Mouse (Mus musculus): ENCODE measurements around the gene Vstm2l.

Vstm2l gene

DNA sequence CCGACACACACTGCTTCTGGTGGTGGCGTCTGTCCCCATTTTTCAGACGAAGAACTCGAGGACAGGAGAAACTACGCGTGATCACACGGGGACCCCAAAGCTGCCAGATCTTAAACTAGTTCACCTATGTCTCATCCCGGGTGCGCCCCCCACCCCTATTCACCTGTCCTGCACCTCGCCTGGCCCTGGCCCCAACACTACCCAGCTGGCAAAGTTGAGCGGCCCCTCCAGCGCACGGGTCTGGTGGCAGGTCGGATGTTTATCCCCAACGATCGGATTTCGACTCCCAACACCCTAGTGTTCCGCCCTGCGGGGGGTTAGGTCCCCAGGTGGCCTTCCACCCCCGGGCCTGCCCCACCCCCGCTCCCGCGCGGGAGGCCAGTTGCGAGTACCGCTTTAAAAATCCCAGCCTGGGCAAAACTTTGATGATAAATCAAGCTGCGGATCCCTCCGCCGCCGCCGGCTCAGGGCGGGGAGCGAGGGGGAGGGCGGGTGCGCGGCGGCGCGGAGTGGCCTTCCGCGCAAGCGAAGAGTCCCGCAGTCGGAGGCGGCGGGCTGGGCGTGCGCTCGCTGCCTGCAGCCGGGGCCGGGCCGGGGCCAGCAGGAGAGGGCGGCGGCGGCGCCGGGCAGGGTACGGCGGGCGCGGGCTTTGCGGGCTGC, at the start of gene Vstm2l:
TSS of gene Vstm2l (plus strand) at position 549 of the 660 bp plus-strand sequence.
- DNase-seq (ENCODE audit: low spot score), result peak; percentile 72

DNA sequence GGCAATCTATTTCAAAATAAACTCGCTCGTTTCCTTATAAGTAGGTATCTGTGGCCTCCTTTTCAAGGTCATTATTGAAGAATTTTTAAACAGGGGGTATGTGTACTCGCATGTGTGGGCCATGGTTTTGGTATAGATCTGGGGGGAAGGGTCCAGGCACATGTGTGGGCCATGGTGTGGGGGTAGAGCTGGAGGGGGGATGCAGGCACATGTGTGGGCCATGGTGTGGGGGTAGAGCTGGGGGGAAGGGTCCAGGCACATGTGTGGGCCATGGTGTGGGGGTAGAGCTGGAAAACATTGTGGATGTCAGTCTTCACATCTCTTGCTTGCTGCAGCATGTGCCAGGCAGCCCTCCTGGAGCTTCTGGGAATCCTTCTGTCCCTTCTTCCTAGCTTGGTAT, 47.3 kb upstream of the Vstm2l start:
- no peak for DNase-seq (ENCODE audit: low spot score)

DNA sequence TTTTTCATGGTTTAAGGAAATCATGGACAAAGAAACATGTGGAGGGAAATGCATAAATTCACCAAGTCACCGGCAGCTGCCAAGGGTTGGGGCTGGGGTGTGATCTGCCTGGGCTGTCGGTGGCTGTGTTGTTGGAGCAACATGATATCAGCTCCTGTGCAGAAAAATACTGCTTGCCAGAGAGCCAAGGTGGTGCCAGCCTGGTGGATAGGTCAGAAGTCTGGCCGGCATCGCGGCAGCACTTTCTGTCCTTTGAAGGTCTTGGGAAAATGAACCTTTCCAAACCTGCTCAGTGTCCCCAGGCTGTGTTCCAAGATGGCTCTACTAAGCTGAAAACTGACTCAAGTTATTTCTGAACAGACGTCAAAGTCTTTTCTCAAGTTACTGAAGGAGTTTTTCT, 44.2 kb upstream of the Vstm2l start:
- DNase-seq (ENCODE audit: low spot score), result no peak

DNA sequence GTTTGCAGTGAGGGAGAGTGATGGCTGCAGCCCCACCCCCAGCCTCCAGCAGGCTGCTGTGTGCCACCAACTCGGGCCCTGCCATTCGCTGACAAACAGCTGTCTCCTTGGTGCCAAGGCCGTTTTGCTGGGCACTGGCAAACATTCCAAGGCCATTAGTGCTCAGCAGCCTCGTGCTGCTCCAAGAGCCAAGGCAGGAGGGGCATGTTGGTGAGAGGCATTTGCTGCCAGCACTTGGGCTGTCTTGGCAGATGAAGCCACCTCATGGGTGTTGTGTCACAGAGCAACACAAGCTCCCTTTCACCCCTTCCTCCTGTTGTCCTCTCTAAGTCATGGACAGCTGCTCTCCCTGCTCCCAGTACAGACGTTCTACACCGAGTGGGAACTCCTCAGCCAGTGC, 41.2 kb upstream of the Vstm2l start:
- no peak for DNase-seq (ENCODE audit: low spot score)

- DNase-seq (ENCODE audit: low spot score), result no peak
These were observed 40.8 kb upstream of the Vstm2l start for GRCm38 (mm10) chr2:157873691-157874090.

DNA sequence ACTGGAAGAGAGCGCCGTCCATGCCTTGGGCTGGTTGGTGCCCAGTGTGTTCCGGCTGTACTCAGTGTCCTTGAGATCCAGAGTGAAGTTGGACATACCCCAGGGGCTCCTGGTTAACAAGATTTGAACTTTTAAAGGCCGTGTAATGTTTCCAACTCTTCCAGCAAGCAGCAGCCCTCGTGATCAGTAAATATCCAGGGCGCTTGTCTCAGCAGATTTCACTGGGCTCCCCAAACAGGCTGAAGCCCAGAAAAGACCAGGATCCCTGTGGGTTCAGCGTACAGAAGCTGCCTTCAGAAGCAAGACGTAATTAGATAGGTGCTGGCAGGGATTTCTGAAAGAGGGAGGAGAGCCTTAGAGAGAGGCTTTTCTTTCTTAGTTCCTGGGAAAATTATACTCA, 39.3 kb upstream of the Vstm2l start:
- no peak for DNase-seq (ENCODE audit: low spot score)

- no peak for DNase-seq (ENCODE audit: low spot score)
These were observed 37.1 kb upstream of the Vstm2l start for GRCm38 (mm10) chr2:157877394-157877793.

DNA sequence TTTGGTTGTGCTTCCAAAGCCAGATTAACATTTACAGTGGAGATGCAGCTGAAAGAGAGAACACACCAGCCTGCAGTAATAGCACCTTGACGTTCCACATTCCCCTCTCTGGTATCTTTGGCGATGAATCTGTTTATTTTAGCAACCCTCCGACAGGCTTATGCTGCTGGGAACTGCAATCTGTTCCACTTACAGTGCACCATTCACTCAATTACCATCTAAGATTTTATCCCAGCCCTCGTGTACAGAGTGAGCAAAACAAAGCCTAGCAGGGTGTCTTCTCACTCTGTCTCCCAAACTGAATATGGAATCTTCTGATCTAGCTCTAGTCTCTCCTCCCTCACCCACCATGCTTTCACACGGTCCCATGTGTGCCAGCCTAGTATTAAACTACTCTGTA, 36.5 kb upstream of the Vstm2l start:
- DNase-seq (ENCODE audit: low spot score), result no peak

DNA sequence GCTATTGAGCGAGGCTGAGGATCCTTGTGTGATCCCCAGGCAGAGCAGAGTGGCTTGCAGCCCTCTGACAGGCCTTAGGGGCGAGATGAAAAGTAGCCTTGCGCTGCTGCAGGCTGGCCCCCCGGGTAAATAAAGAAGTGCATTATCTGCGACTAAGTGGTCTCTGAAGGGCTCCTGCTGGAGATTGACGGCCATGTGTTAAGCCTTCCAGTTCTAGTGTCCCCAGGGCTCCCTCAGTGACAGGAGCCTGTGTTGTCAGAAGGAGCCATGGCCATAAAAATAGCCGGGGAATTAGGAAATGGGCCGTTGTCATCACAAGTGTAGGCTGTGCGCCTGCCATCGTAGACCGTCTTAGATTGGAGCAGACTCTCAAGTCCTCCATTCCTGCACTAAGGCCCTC, 32.5 kb upstream of the Vstm2l start:
- peak; percentile 41 for DNase-seq (ENCODE audit: low spot score)

DNA sequence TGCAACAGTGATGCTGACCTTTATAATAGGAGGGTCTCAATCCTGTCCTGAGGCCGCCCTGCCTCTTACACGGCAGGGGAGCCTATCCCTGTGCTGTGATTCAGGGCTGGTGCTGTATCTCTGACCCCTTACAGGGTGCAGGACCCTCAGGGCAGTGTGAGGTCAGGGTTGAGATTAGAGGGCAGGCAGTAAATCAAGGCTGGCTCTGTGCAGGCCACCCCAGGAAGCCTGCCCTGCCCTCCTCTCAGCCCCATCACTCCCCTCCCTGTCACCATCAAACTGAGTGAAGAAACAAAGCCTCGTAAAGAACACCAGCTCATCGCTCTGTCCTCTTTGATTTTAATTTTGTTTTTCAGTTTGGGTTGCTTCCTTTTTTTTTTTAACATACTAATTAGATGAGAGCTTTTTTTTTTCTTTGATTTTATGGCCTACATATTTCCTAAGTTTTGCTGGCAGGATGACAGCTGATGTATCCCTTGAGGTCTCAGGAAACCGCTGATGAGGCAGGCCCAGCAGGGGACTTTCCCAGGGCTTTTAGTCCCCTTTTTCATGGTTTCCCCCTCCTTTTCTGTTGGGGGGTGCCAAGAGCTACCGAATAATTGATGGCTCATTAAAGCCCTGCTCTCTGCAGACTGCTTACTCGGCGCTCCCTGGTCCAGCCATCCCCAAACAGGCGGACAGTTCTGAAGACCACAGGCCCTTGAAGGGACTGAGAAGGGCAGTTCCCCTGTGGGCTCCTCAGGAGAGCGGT, 27.0 kb upstream of the Vstm2l start:
- peak; percentile 75 for DNase-seq (ENCODE audit: low spot score)

DNA sequence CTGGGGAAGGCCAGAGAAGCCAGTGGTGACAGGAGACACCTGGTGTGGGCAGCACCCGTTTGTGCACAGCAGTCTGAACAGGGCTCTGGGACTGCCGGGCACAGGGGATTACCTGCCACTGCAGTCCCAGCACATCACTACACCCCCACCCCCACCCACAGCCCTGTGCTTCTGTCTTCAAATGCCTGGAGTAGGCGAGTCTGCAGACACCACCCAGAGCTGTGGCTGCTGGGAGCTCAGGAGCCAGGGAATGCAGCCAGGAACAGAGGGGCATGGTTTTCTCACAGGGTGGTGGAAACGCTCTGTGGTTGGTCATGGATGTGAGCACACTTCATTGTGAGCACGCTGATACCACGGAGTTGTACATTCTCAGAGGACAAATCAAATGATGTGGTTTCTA, 23.3 kb upstream of the Vstm2l start:
- no peak for DNase-seq (ENCODE audit: low spot score)

DNA sequence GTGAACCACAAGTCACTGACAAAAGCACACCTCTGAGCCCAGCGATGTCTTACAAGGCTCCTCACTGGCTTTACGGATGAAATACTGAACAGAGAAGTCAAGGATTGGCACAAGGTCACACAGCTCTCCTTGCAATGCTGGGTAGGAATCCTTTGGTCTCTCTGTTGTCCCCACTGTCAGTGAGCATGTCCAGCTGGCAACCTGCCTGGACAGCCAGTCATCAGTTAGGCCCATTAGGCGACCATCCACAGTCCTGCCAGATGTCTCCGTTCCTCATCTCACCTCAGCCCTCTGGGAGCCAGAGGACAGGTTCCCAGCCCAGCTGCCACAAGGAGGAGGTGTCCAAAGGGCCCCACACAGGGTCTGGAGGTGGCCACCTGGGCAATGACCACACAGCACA, 17.3 kb upstream of the Vstm2l start:
- no peak for DNase-seq (ENCODE audit: low spot score)

- DNase-seq (ENCODE audit: low spot score), result peak; percentile 87
These were observed 1.2 kb upstream of the Vstm2l start for GRCm38 (mm10) chr2:157913204-157913636.

DNA sequence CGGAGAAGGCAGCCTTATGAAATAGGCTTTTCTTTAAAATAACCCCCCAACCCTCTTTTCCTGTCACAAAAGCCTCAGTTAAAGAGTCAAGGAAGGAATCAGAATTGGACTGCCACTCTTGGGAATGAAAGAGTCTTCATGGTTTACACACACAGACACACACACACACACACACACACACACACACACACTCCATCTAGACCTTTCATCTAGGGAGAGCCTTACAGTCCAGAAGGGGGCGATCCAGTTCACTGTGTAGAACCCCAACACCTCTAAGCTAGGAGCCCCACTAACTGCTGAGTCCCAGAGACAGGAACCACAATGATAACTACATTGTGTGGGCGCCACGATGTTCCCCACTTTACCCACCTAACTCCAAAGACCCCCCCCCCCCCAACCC, 748 bp upstream of the Vstm2l start:
- DNase-seq (ENCODE audit: low spot score), result no peak

DNA sequence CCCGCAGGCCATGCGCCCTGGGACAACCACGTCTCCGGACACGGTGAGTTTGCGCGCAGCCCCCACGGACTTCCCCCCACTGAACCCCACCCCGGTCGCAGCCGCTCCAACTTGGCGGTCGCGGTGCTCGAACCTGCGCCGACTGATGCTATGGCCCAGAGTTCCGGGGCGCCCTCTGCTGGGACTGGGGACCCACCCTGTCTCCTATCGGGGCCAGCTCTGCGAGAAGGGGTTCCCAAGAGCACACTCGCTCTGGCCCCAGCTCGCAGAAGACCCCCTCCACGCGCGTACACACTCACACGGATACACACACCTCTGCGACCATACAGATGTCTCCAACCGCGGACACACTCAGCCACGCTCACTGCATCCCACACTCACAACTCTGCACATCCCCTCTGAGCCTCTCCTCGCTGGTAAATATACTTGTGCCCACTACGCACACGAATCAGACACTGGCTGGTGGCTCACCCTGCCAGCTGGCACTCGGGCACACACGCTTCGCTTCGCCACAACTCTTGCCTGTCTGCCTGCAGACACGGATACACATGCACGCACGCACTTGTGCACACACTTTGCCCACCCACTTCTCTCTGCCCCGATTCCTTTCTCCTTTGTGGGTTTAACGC, 550 bp downstream of the Vstm2l start:
- no peak for DNase-seq (ENCODE audit: low spot score)

DNA sequence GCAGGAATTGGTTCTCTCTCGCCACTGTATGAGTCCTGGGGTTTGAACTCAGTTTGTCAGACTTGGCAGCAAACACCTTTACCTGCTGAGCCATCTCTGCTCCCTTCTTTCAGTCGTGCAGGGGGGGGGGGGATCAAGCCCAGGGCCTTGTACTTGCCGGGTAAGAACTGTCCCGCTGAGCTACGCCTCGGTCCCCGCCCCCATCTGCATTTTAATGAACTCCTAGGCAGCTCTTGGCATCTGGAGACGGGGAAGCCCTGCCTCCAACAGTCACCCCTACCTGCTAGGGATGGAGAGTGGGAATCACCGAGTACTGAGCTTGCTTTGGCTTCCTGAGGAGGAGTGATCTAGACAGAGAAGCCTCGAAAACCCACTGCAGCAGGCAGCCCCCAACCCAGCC, 4.1 kb downstream of the Vstm2l start:
- no peak for DNase-seq (ENCODE audit: low spot score)

- no peak for DNase-seq (ENCODE audit: low spot score)
These were observed 7.1 kb downstream of the Vstm2l start for GRCm38 (mm10) chr2:157921551-157921950.

- no peak for DNase-seq (ENCODE audit: low spot score)
These were observed 9.0 kb downstream of the Vstm2l start for GRCm38 (mm10) chr2:157923406-157923805.

GRCm38 (mm10) chr2:157924504-157924903, 10.1 kb downstream of the Vstm2l start:
- no peak for DNase-seq (ENCODE audit: low spot score)

DNA sequence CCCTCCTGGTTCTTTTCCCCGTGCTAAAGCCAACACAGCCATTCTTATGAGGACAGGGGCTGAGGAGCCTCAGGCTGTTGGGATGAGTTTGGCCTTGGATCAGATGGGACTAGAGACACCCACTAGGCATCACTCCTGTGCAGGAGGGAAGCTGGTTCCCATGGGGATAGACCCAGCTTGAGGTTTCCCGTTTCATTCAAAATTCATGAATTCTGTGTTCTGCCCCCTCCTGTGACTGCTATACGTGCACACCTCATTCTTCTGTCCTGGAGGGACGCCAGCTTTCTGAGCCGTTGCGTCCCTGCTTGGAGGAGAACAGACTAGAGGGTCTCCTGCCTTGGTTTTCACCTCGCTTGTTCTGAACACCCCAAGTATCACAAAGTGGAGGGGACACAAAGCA, 12.0 kb downstream of the Vstm2l start:
- DNase-seq (ENCODE audit: low spot score), result no peak

DNA sequence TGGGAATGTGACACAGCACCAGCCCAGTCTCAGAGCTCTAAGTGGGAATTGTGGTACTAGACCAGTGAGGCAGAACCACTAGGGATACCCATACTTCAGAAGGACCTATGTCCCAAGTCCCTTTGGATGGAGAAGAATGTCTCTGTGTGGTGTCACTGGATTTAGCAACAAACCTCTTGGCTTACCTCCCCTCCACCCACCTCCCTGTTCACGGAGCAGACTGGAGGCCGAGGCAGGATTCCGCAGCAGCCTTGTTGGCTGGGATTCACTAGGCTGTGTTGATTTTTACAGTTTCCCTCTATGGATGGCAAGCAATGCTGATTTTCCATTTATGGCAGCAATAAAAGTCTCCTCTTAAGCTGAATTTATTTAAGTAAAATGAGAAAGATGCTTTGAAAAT, 12.5 kb downstream of the Vstm2l start:
- no peak for DNase-seq (ENCODE audit: low spot score)

GRCm38 (mm10) chr2:157927397-157927796, 12.9 kb downstream of the Vstm2l start:
- DNase-seq (ENCODE audit: low spot score), result no peak

DNA sequence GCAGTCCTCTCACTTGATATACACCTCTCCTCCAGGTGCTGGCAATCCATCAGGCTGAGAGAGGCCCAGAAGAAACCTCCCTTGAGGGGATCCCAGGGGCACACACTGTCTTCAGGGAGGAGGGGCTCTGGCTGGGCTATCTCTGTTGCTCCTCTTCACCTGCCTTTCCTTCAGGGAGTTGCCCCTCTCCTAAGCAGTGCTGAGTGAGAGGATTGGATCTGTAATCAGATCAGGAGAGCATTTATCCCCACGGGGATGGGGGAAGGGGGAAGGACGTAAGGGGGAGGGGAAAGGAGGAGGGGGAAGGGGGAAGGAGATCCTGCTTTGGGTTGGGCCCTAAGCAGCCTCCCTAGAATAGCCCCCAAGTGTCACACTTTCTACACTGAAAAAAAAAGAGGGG, 13.4 kb downstream of the Vstm2l start:
- DNase-seq (ENCODE audit: low spot score), result no peak
